Mouse (Mus musculus): Measurements from ENCODE around the gene Fis1. TPM values are rescaled to one million over a fixed set of nuclear protein-coding genes. Genes with fewer than 3 reads are reported as not detected.
"Not testable (repeated sequence)": the region's sequence is repeated elsewhere in the genome, so short reads cannot be mapped to it uniquely, and the experiment has no call there.

Gene Fis1
- polyA plus RNA-seq, 2 experiments, result 154 to 242 TPM

GRCm38 (mm10) chr5:136933930-136934329, 19.1 kb upstream of the Fis1 start:
- H3K4me3 ChIP-seq (ENCODE audit: insufficient read depth in 1 of 2, low read depth in 2 of 2, low read length in 2 of 2), result no peak overlapping the region
- ATAC-seq (ENCODE audit: insufficient read depth) (no peak), DNase-seq (ENCODE audit: low read depth in 3 of 3, low spot score in 3 of 3) (no peak)
- TF ChIP-seq CTCF (IDR thresholded peaks at IDR 0.05; ENCODE audit: low read depth) (no peak), EP300 (IDR thresholded peaks at IDR 0.05; ENCODE audit: low read depth) (no peak)
- 70% methylated on average over 6 of the region's 6 CpGs for WGBS (ENCODE audit: insufficient replicate concordance)
- H3K9ac ChIP-seq (replicated peaks), result no peak overlapping the region
- no peaks in the 10 kb centered on the region for H3K4me1 ChIP-seq (replicated peaks; ENCODE audit: control insufficient read depth in 2 of 2, insufficient read depth in 2 of 2, low read length in 1 of 2)
- H3K4me2 ChIP-seq (ENCODE audit: low read depth), result no peak overlapping the region
- H3K27ac ChIP-seq, result no peak overlapping the region
- no peaks in the 10 kb centered on the region for H3K36me3 ChIP-seq (replicated peaks; ENCODE audit: control insufficient read depth, insufficient read depth, low read depth)
- no peaks in the 10 kb centered on the region for H3K9me3 ChIP-seq (ENCODE audit: control insufficient read depth, low read length)
- no peaks in the 10 kb centered on the region for H3K27me3 ChIP-seq (ENCODE audit: control insufficient read depth, insufficient read depth, low read length)

- no peak overlapping the region for H3K9ac ChIP-seq (replicated peaks)
- H3K9me3 ChIP-seq (ENCODE audit: control insufficient read depth, low read length), result no peaks in the 10 kb centered on the region
- no peaks in the 10 kb centered on the region for H3K4me1 ChIP-seq (replicated peaks; ENCODE audit: control insufficient read depth in 2 of 2, insufficient read depth in 2 of 2, low read length in 1 of 2)
- no peaks in the 10 kb centered on the region for H3K27me3 ChIP-seq (ENCODE audit: control insufficient read depth, insufficient read depth, low read length)
- no peak overlapping the region for H3K4me3 ChIP-seq (ENCODE audit: insufficient read depth in 1 of 2, low read depth in 2 of 2, low read length in 2 of 2)
- no peak for ATAC-seq (ENCODE audit: insufficient read depth)
- TF ChIP-seq CTCF (IDR thresholded peaks at IDR 0.05; ENCODE audit: low read depth) (peak; percentile 66), EP300 (IDR thresholded peaks at IDR 0.05; ENCODE audit: low read depth) (no peak)
- 39% methylated on average over 7 of the region's 7 CpGs for WGBS (ENCODE audit: insufficient replicate concordance)
- DNase-seq (ENCODE audit: low read depth in 3 of 3, low spot score in 3 of 3), result no peak
- no peak overlapping the region for H3K27ac ChIP-seq
- H3K36me3 ChIP-seq (replicated peaks; ENCODE audit: control insufficient read depth, insufficient read depth, low read depth), result no peaks in the 10 kb centered on the region
- H3K4me2 ChIP-seq (ENCODE audit: low read depth), result no peak overlapping the region
These were observed 17.0 kb upstream of the Fis1 start for GRCm38 (mm10) chr5:136935905-136936695.

GRCm38 (mm10) chr5:136936750-136937149, 16.3 kb upstream of the Fis1 start:
- no peak for TF ChIP-seq CTCF (IDR thresholded peaks at IDR 0.05; ENCODE audit: low read depth)
- no peak for TF ChIP-seq EP300 (IDR thresholded peaks at IDR 0.05; ENCODE audit: low read depth)
- ATAC-seq (ENCODE audit: insufficient read depth) (no peak), DNase-seq (ENCODE audit: low read depth in 3 of 3, low spot score in 3 of 3) (no peak)
- Histone ChIP-seq H3K36me3 (replicated peaks; ENCODE audit: control insufficient read depth, insufficient read depth, low read depth) (no peaks in the 10 kb centered on the region), H3K4me3 (ENCODE audit: insufficient read depth in 1 of 2, low read depth in 2 of 2, low read length in 2 of 2) (no peak overlapping the region), H3K4me1 (replicated peaks; ENCODE audit: control insufficient read depth in 2 of 2, insufficient read depth in 2 of 2, low read length in 1 of 2) (no peaks in the 10 kb centered on the region), H3K9ac (replicated peaks) (no peak overlapping the region), H3K9me3 (ENCODE audit: control insufficient read depth, low read length) (no peaks in the 10 kb centered on the region), H3K4me2 (ENCODE audit: low read depth) (no peak overlapping the region), H3K27ac (no peak overlapping the region), H3K27me3 (ENCODE audit: control insufficient read depth, insufficient read depth, low read length) (no peaks in the 10 kb centered on the region)
- 64% methylated on average over 6 of the region's 6 CpGs for WGBS (ENCODE audit: insufficient replicate concordance)

GRCm38 (mm10) chr5:136937621-136938020, 15.5 kb upstream of the Fis1 start:
- Histone ChIP-seq H3K4me2 (ENCODE audit: low read depth) (no peak overlapping the region), H3K4me1 (replicated peaks; ENCODE audit: control insufficient read depth in 2 of 2, insufficient read depth in 2 of 2, low read length in 1 of 2) (no peaks in the 10 kb centered on the region), H3K9me3 (ENCODE audit: control insufficient read depth, low read length) (no peaks in the 10 kb centered on the region), H3K36me3 (replicated peaks; ENCODE audit: control insufficient read depth, insufficient read depth, low read depth) (no peaks in the 10 kb centered on the region), H3K9ac (replicated peaks) (no peak overlapping the region), H3K27me3 (ENCODE audit: control insufficient read depth, insufficient read depth, low read length) (no peaks in the 10 kb centered on the region), H3K4me3 (ENCODE audit: insufficient read depth in 1 of 2, low read depth in 2 of 2, low read length in 2 of 2) (no peak overlapping the region), H3K27ac (no peak overlapping the region)
- ATAC-seq (ENCODE audit: insufficient read depth) (no peak), DNase-seq (ENCODE audit: low read depth in 3 of 3, low spot score in 3 of 3) (no peak)
- TF ChIP-seq EP300 (IDR thresholded peaks at IDR 0.05; ENCODE audit: low read depth), result no peak
- TF ChIP-seq CTCF (IDR thresholded peaks at IDR 0.05; ENCODE audit: low read depth), result no peak
- WGBS (ENCODE audit: insufficient replicate concordance), result 70% methylated on average over 5 of the region's 5 CpGs

- H3K4me1 ChIP-seq (replicated peaks; ENCODE audit: control insufficient read depth in 2 of 2, insufficient read depth in 2 of 2, low read length in 1 of 2), result no peaks in the 10 kb centered on the region
- H3K36me3 ChIP-seq (replicated peaks; ENCODE audit: control insufficient read depth, insufficient read depth, low read depth), result no peaks in the 10 kb centered on the region
- H3K4me3 ChIP-seq (ENCODE audit: insufficient read depth in 1 of 2, low read depth in 2 of 2, low read length in 2 of 2), result no peak overlapping the region
- H3K9me3 ChIP-seq (ENCODE audit: control insufficient read depth, low read length), result no peaks in the 10 kb centered on the region
- no peak overlapping the region for H3K27ac ChIP-seq
- H3K27me3 ChIP-seq (ENCODE audit: control insufficient read depth, insufficient read depth, low read length), result no peaks in the 10 kb centered on the region
- DNase-seq (ENCODE audit: low read depth in 3 of 3, low spot score in 3 of 3), result no peak
- H3K9ac ChIP-seq (replicated peaks), result no peak overlapping the region
- H3K4me2 ChIP-seq (ENCODE audit: low read depth), result no peak overlapping the region
- TF ChIP-seq EP300 (IDR thresholded peaks at IDR 0.05; ENCODE audit: low read depth), result no peak
- TF ChIP-seq CTCF (IDR thresholded peaks at IDR 0.05; ENCODE audit: low read depth), result peak; percentile 80
- no peak for ATAC-seq (ENCODE audit: insufficient read depth)
- 56% methylated on average over 7 of the region's 7 CpGs for WGBS (ENCODE audit: insufficient replicate concordance)
These were observed 13.8 kb upstream of the Fis1 start for GRCm38 (mm10) chr5:136939284-136939683.

- H3K27me3 ChIP-seq (ENCODE audit: control insufficient read depth, insufficient read depth, low read length); H3K9ac ChIP-seq (replicated peaks); H3K4me2 ChIP-seq (ENCODE audit: low read depth); H3K4me3 ChIP-seq (ENCODE audit: insufficient read depth in 1 of 2, low read depth in 2 of 2, low read length in 2 of 2); H3K4me1 ChIP-seq (replicated peaks; ENCODE audit: control insufficient read depth in 2 of 2, insufficient read depth in 2 of 2, low read length in 1 of 2); DNase-seq (ENCODE audit: low read depth in 3 of 3, low spot score in 3 of 3); H3K36me3 ChIP-seq (replicated peaks; ENCODE audit: control insufficient read depth, insufficient read depth, low read depth); H3K9me3 ChIP-seq (ENCODE audit: control insufficient read depth, low read length); H3K27ac ChIP-seq; ATAC-seq (ENCODE audit: insufficient read depth): not testable (repeated sequence)
- WGBS (ENCODE audit: insufficient replicate concordance), result 70% methylated on average over 6 of the region's 6 CpGs
These were observed 13.0 kb upstream of the Fis1 start for GRCm38 (mm10) chr5:136940029-136940428.

All from liver, embryonic 14.5 days (tissue).